Mouse (Mus musculus): Measurements from ENCODE around the gene Kansl1.
"Not testable (repeated sequence)": the region's sequence is repeated elsewhere in the genome, so short reads cannot be mapped to it uniquely, and the experiment has no call there.

Kansl1 gene

GRCm38 (mm10) chr11:104468751-104469268, at the start of gene Kansl1:
Gene Kansl1 (minus strand): TSS chr11:104468861.
- peak; percentile 6 for DNase-seq (ENCODE audit: low spot score)

- no peak for DNase-seq (ENCODE audit: low spot score)
Observed at GRCm38 (mm10) chr11:104512436-104512835, 43.8 kb upstream of the Kansl1 start.

- DNase-seq (ENCODE audit: low spot score): peak; percentile 3
Observed at GRCm38 (mm10) chr11:104510606-104511005, 41.9 kb upstream of the Kansl1 start.

- no peak for DNase-seq (ENCODE audit: low spot score)
Observed at GRCm38 (mm10) chr11:104508455-104508854, 39.8 kb upstream of the Kansl1 start.

- no peak for DNase-seq (ENCODE audit: low spot score)
Observed at GRCm38 (mm10) chr11:104488292-104488691, 19.6 kb upstream of the Kansl1 start.

GRCm38 (mm10) chr11:104481971-104482370, 13.3 kb upstream of the Kansl1 start:
- no peak for DNase-seq (ENCODE audit: low spot score)

- DNase-seq (ENCODE audit: low spot score): no peak
Observed at GRCm38 (mm10) chr11:104479505-104479904, 10.8 kb upstream of the Kansl1 start.

GRCm38 (mm10) chr11:104469371-104469835, 742 bp upstream of the Kansl1 start:
- peak; percentile 91 for DNase-seq (ENCODE audit: low spot score)

GRCm38 (mm10) chr11:104467698-104468097, 963 bp downstream of the Kansl1 start:
- DNase-seq (ENCODE audit: low spot score): no peak

- DNase-seq (ENCODE audit: low spot score): peak; percentile 75
Observed at GRCm38 (mm10) chr11:104461551-104461950, 7.1 kb downstream of the Kansl1 start.

- DNase-seq (ENCODE audit: low spot score): no peak
Observed at GRCm38 (mm10) chr11:104459671-104460070, 9.0 kb downstream of the Kansl1 start.

GRCm38 (mm10) chr11:104458507-104458906, 10.2 kb downstream of the Kansl1 start:
- DNase-seq (ENCODE audit: low spot score): no peak

- DNase-seq (ENCODE audit: low spot score): no peak
Observed at GRCm38 (mm10) chr11:104452709-104453108, 16.0 kb downstream of the Kansl1 start.

- no peak for DNase-seq (ENCODE audit: low spot score)
Observed at GRCm38 (mm10) chr11:104451239-104451638, 17.4 kb downstream of the Kansl1 start.

GRCm38 (mm10) chr11:104448499-104448898, 20.2 kb downstream of the Kansl1 start:
- DNase-seq (ENCODE audit: low spot score): not testable (repeated sequence)

- no peak for DNase-seq (ENCODE audit: low spot score)
Observed at GRCm38 (mm10) chr11:104445538-104445937, 23.1 kb downstream of the Kansl1 start.

- DNase-seq (ENCODE audit: low spot score): no peak
Observed at GRCm38 (mm10) chr11:104445044-104445443, 23.6 kb downstream of the Kansl1 start.

GRCm38 (mm10) chr11:104443359-104443758, 25.3 kb downstream of the Kansl1 start:
- no peak for DNase-seq (ENCODE audit: low spot score)

GRCm38 (mm10) chr11:104442333-104443136, 26.1 kb downstream of the Kansl1 start:
- peak; percentile 94 for DNase-seq (ENCODE audit: low spot score)

GRCm38 (mm10) chr11:104441475-104442332, 27.0 kb downstream of the Kansl1 start:
- peak; percentile 91 for DNase-seq (ENCODE audit: low spot score)

- DNase-seq (ENCODE audit: low spot score): peak; percentile 18
Observed at GRCm38 (mm10) chr11:104440521-104441474, 27.9 kb downstream of the Kansl1 start.

All from lung, postnatal 25 days (tissue).